Mouse (Mus musculus) midbrain, embryonic 14.5 days (tissue): ENCODE measurements around the gene Tmem59. TPM values are rescaled to one million over a fixed set of nuclear protein-coding genes. Genes with fewer than 3 reads are reported as not detected.

ENCODE experiments used
- ATAC-seq: fragments of 200-750 bp; cut with Nextera tagmentation; 2 replicates; pipeline ENCODE4 v1.8.0; 2017; ENCODE audit warnings: moderate number of reproducible peaks, moderate library complexity; ENCODE audit not compliant: low FRiP score, low TSS enrichment
- DNase-seq: peaks from one replicate; pipeline ENCODE4 v3.0.0-alpha.2; 2015
- H3K27ac ChIP-seq: fragments of 300-500 bp; sonication (generic); replicated peaks from 2 replicates; pipeline ENCODE4 v1.5.1; 2014; ENCODE audit warnings: mild to moderate bottlenecking, low read depth, low read length, moderate library complexity
- H3K27me3 ChIP-seq: fragments of 300-500 bp; sonication (generic); 2 replicates; pipeline ENCODE4 v1.6.1; 2014; ENCODE audit warnings: low read length, control low read depth, mixed read lengths; ENCODE audit not compliant: control insufficient read depth, insufficient read depth
- H3K36me3 ChIP-seq: fragments of 300-500 bp; sonication (generic); 2 replicates; pipeline ENCODE4 v1.6.1; 2014; ENCODE audit warnings: low read length, control low read depth; ENCODE audit not compliant: control insufficient read depth, insufficient read depth
- H3K4me1 ChIP-seq: fragments of 300-500 bp; sonication (generic); 2 replicates; pipeline ENCODE4 v1.6.1; 2014; ENCODE audit warnings: mild to moderate bottlenecking, antibody characterized with exemption, low read length, control low read depth; ENCODE audit not compliant: control insufficient read depth, insufficient read depth
- H3K4me2 ChIP-seq: fragments of 300-500 bp; sonication (generic); 2 replicates; pipeline ENCODE4 v1.6.1; 2014; ENCODE audit warnings: mild to moderate bottlenecking, low read length, moderate library complexity
- H3K4me3 ChIP-seq: fragments of 300-500 bp; sonication (generic); replicated peaks from 2 replicates; pipeline ENCODE4 v1.5.1; 2014; ENCODE audit warnings: low read depth, low read length
- H3K9ac ChIP-seq: fragments of 300-500 bp; sonication (generic); replicated peaks from 2 replicates; pipeline ENCODE4 v1.6.1; 2014; ENCODE audit warnings: mild to moderate bottlenecking, low read length, moderate library complexity
- H3K9me3 ChIP-seq: fragments of 300-500 bp; sonication (generic); 2 replicates; pipeline ENCODE4 v1.6.1; 2016; ENCODE audit warnings: low read length, control low read depth, mixed read lengths; ENCODE audit not compliant: control insufficient read depth
- WGBS: fragments of 180-500 bp; shearing (Covaris S2); extraction: QIAGEN DNeasy Blood & Tissue Kit; methylation state at CpG from one replicate; pipeline ENCODE4 v1.1.7; 2014; 5-methylcytosine and 5-hydroxymethylcytosine counted together
- polyA plus RNA-seq: library from polyadenylated mRNA; unstranded; fragments of >200 nt; fragmentation: Nextera tagmentation; extraction: Ambion mirVana; gene quantifications from 2 replicates; pipeline ENCODE4 v1.2.1, GENCODE M21; 2014

Tmem59 gene
- polyA plus RNA-seq, 1 experiment from 2014 or later: 361 TPM

- no peaks in the 10 kb centered on the region for H3K9me3 ChIP-seq
These were observed 11.5 kb upstream of the Tmem59 start for GRCm38 (mm10) chr4:107166700-107167099.

GRCm38 (mm10) chr4:107167798-107168197 lies 10.4 kb upstream of the Tmem59 start:
- no peak for DNase-seq
- Histone ChIP-seq H3K9ac (no peak overlapping the region), H3K9me3 (no peaks in the 10 kb centered on the region), H3K27me3 (no peaks in the 10 kb centered on the region), H3K27ac (no peak overlapping the region), H3K4me1 (no peaks in the 10 kb centered on the region), H3K4me3 (no peak overlapping the region), H3K36me3 (peaks cover 16% of the 10 kb centered on the region), H3K4me2 (no peak overlapping the region)
- WGBS: 94% methylated on average over 5 of the region's 5 CpGs
- no peak for ATAC-seq

More at GRCm38 (mm10) chr4:107166700-107167099, 11.5 kb upstream of the Tmem59 start:
- no peak overlapping the region for H3K27ac ChIP-seq
- WGBS: 84% methylated on average over 5 of the region's 5 CpGs
- no peaks in the 10 kb centered on the region for H3K27me3 ChIP-seq
- no peak for ATAC-seq
- peaks cover 11% of the 10 kb centered on the region for H3K36me3 ChIP-seq
- no peaks in the 10 kb centered on the region for H3K4me1 ChIP-seq
- H3K4me3 ChIP-seq: no peak overlapping the region
- H3K4me2 ChIP-seq: no peak overlapping the region
- H3K9ac ChIP-seq: no peak overlapping the region
- no peak for DNase-seq

- no peak for DNase-seq
- ATAC-seq: no peak
These were observed 693 bp upstream of the Tmem59 start for GRCm38 (mm10) chr4:107177506-107177905.

GRCm38 (mm10) chr4:107178830-107179490 lies 761 bp downstream of the Tmem59 start, which contains the start of gene Tceanc2:
Gene Tceanc2, minus strand, starts transcription at chr4:107179116.
- no peaks in the 10 kb centered on the region for H3K27me3 ChIP-seq
- peak within 1 kb of the TSS; percentile 91 for H3K9ac ChIP-seq
- H3K4me3 ChIP-seq: peak within 1 kb of the TSS; percentile 98
- H3K27ac ChIP-seq: peak within 1 kb of the TSS; percentile 96
- H3K4me2 ChIP-seq: peak within 1 kb of the TSS; percentile 83
- peak; percentile 62 for DNase-seq
- whole genome bisulfite sequencing: under 1% methylated on average over 47 of the region's 47 CpGs
- no peaks in the 10 kb centered on the region for H3K9me3 ChIP-seq
- peaks cover 10% of the 10 kb centered on the region for H3K36me3 ChIP-seq
- ATAC-seq: peak; percentile 29
- peaks cover 17% of the 10 kb centered on the region for H3K4me1 ChIP-seq

More at GRCm38 (mm10) chr4:107177506-107177905, 693 bp upstream of the Tmem59 start:
- H3K4me2 ChIP-seq: peak overlapping the region; percentile 83
- H3K36me3 ChIP-seq: peaks cover 15% of the 10 kb centered on the region
- 55% methylated on average over 11 of the region's 11 CpGs for WGBS
- H3K27ac ChIP-seq: peak overlapping the region; percentile 96
- peak overlapping the region; percentile 91 for H3K9ac ChIP-seq
- H3K4me3 ChIP-seq: peak overlapping the region; percentile 98
- no peaks in the 10 kb centered on the region for H3K9me3 ChIP-seq
- H3K27me3 ChIP-seq: no peaks in the 10 kb centered on the region
- peaks cover 17% of the 10 kb centered on the region for H3K4me1 ChIP-seq

- peak overlapping the region; percentile 83 for H3K4me2 ChIP-seq
- 0 out of 2 replicates have a peak, but pooled peaks cover 9% of the 10 kb centered on the region for H3K36me3 ChIP-seq
- H3K4me3 ChIP-seq: peak overlapping the region; percentile 98
- peak overlapping the region; percentile 91 for H3K9ac ChIP-seq
- H3K27me3 ChIP-seq: no peaks in the 10 kb centered on the region
- peaks cover 17% of the 10 kb centered on the region for H3K4me1 ChIP-seq
- ATAC-seq (no peak), DNase-seq (peak; percentile 43)
- WGBS: 3% methylated on average over 8 of the region's 8 CpGs
- H3K27ac ChIP-seq: peak overlapping the region; percentile 96
- no peaks in the 10 kb centered on the region for H3K9me3 ChIP-seq
These were observed 1.4 kb downstream of the Tmem59 start for GRCm38 (mm10) chr4:107179561-107179960.

- no peak for DNase-seq
- Histone ChIP-seq H3K9ac (no peak overlapping the region), H3K27me3 (no peaks in the 10 kb centered on the region), H3K4me1 (peaks cover 17% of the 10 kb centered on the region), H3K4me2 (peak overlapping the region; percentile 83), H3K9me3 (no peaks in the 10 kb centered on the region), H3K27ac (no peak overlapping the region), H3K4me3 (no peak overlapping the region), H3K36me3 (peaks cover 2% of the 10 kb centered on the region; the same call in 1 of the 2 replicates)
- no peak for ATAC-seq
These were observed 2.5 kb downstream of the Tmem59 start for GRCm38 (mm10) chr4:107180746-107181145.

GRCm38 (mm10) chr4:107181866-107182265 lies 3.7 kb downstream of the Tmem59 start:
- ATAC-seq: no peak
- Histone ChIP-seq H3K9ac (no peak overlapping the region), H3K4me1 (peaks cover 17% of the 10 kb centered on the region), H3K36me3 (peaks cover 13% of the 10 kb centered on the region), H3K27ac (no peak overlapping the region), H3K4me3 (no peak overlapping the region), H3K4me2 (0 out of 2 replicates have a peak overlapping the region, but pooled peaks have one; percentile 10), H3K9me3 (no peaks in the 10 kb centered on the region), H3K27me3 (no peaks in the 10 kb centered on the region)
- DNase-seq: no peak
- WGBS: 89% methylated on average over 6 of the region's 6 CpGs

GRCm38 (mm10) chr4:107182796-107183195 lies 4.6 kb downstream of the Tmem59 start:
- peaks cover 22% of the 10 kb centered on the region for H3K36me3 ChIP-seq
- peaks cover 11% of the 10 kb centered on the region for H3K4me1 ChIP-seq
- DNase-seq (no peak), ATAC-seq (no peak)
- no peak overlapping the region for H3K4me3 ChIP-seq
- H3K27me3 ChIP-seq: no peaks in the 10 kb centered on the region
- H3K9ac ChIP-seq: no peak overlapping the region
- no peaks in the 10 kb centered on the region for H3K9me3 ChIP-seq
- no peak overlapping the region for H3K4me2 ChIP-seq
- WGBS: 77% methylated on average over 2 of the region's 2 CpGs
- no peak overlapping the region for H3K27ac ChIP-seq

- Histone ChIP-seq H3K27ac (no peak overlapping the region), H3K27me3 (no peaks in the 10 kb centered on the region), H3K9me3 (no peaks in the 10 kb centered on the region), H3K36me3 (peaks cover 26% of the 10 kb centered on the region), H3K9ac (0 out of 2 replicates have a peak overlapping the region, but pooled peaks have one; percentile 12), H3K4me3 (no peak overlapping the region), H3K4me1 (peaks cover 9% of the 10 kb centered on the region), H3K4me2 (no peak overlapping the region)
- no peak for ATAC-seq
- WGBS: 90% methylated on average over 4 of the region's 4 CpGs
- no peak for DNase-seq
These were observed 5.0 kb downstream of the Tmem59 start for GRCm38 (mm10) chr4:107183203-107183602.
